Mouse (Mus musculus) adipocyte (in vitro differentiated cells): Measurements from ENCODE around the gene Yipf3.

Experiments
- DNase-seq: peaks from one replicate; pipeline ENCODE4 v3.0.0-alpha.2; 2016; ENCODE audit warnings: low spot score

Yipf3 gene

GRCm38 (mm10) chr17:46247512-46248188 lies at the start of gene Yipf3, which contains the start of gene Polr1c:
Gene Yipf3 (plus strand): TSS chr17:46248080.
Gene Polr1c (minus strand): TSS chr17:46248054.
- peak; percentile 94 for DNase-seq

DNA sequence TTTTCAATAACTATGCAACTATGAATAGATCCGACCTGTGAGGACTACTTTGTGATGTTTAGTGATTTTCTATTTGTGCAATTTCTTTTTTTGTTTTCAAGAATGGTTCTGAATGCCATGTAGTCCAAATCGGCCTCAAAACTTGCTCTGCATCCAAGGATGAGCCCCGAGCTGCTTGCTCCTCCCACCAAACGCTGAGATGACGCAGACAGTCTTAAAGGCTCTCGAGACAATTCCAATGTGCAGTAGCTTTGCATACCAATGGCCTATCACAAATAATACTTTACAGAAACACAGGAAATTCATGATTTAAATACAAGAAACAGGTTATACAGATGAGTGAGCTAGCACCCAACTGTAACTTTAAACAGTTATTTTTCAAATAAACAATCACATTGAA lies 46.7 kb upstream of the Yipf3 start:
- no peak for DNase-seq

DNA sequence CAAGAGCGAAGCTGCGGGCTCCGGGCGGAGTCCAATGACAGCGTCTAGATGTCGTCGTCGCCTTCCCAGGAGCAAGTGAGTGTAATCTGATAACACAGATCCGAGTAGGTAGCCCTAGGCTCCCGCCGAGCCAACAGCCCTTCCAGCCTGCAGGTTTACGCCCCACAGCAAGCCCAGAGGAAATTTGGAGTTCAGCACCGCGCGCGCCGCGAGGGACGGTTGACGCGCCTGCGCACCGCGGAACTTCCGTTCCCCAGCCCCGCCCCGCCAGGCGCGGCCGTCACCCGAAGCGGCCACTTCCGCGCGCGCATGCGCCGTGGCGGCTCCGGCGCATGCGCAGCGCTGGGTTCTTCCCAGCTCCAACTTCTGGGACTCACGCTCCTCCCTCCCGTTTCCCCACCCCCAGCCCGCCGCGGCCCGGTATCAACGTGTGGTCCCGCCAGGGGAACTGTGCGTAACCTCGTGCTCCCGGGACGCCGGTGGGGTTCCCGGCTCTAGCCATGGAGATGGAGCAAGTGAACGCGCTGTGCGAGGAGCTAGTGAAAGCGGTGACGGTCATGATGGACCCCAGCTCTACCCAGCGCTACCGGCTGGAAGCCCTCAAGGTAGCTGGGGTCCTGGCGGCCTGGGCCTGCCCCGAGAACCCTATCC lies 45.3 kb upstream of the Yipf3 start, which contains the start of the genes Polh and Xpo5:
Polh (minus strand) TSS at position 225 of the 651 bp plus-strand sequence.
Xpo5 (plus strand) TSS at position 362 of the 651 bp plus-strand sequence.
- peak; percentile 94 for DNase-seq

DNA sequence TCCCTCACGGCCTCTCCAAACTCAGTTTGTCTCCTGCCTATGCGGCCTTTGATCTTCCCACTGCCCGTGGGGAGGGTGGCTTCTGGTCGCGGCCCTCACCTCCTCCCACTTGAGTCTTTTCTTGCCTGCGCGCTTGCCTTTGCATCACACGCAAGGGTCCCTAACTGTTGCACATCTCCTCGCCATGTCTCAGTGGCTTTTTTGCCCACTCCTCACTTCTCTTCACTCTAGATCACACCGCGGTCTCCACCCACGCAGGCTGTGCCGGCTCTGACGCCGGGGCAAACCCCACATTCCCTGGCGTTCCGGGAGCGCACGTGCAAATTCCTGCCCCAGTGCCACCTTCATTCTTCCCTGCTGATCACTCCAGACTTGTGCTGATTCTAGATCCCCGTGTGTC lies 44.8 kb upstream of the Yipf3 start:
- DNase-seq: no peak

DNA sequence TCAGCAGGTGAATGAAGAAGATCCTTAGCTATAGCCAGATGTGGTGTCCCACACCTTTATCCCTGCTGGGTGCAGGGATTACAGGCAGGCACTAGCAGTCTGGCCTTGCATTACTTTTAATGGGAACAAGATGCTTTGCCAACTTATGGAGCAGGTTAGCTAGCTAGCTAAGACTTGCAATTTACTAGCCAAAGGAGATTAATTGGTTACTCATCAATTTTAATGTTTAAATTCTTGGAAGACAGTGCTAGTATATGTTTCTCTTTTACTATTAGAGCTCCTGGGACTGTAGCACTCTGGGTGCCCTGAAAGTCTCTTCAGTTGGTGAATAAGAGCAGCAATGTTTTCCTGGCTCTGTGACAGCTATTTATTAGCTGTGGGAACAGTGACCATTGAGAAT lies 41.2 kb upstream of the Yipf3 start:
- DNase-seq: no peak

GRCm38 (mm10) chr17:46210550-46210949 lies 37.3 kb upstream of the Yipf3 start:
- no peak for DNase-seq

- no peak for DNase-seq
Observed at GRCm38 (mm10) chr17:46221601-46222000, 26.3 kb upstream of the Yipf3 start.

- DNase-seq: no peak
Observed at GRCm38 (mm10) chr17:46227576-46227975, 20.3 kb upstream of the Yipf3 start.

GRCm38 (mm10) chr17:46236067-46236466 lies 11.8 kb upstream of the Yipf3 start:
- no peak for DNase-seq

DNA sequence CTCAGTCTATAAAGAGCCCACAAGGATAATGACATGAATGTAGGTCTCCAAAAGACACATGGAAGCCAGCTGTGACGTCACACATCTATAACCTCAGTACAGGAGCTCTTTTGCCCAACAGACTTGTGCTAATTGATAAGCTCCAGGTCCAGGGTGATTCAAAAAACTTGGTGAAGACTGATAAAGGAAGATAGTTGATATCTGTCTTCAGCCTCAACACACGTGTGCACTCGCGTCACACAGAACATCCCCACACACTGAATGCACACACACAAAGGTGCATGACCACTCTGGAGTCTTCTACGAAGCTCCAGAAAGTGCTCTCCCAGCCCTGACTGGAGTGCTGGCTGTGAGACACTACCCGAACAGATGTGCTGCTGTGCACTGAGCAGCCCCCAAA lies 10.8 kb upstream of the Yipf3 start:
- DNase-seq: no peak

GRCm38 (mm10) chr17:46237480-46237879 lies 10.4 kb upstream of the Yipf3 start:
- no peak for DNase-seq

DNA sequence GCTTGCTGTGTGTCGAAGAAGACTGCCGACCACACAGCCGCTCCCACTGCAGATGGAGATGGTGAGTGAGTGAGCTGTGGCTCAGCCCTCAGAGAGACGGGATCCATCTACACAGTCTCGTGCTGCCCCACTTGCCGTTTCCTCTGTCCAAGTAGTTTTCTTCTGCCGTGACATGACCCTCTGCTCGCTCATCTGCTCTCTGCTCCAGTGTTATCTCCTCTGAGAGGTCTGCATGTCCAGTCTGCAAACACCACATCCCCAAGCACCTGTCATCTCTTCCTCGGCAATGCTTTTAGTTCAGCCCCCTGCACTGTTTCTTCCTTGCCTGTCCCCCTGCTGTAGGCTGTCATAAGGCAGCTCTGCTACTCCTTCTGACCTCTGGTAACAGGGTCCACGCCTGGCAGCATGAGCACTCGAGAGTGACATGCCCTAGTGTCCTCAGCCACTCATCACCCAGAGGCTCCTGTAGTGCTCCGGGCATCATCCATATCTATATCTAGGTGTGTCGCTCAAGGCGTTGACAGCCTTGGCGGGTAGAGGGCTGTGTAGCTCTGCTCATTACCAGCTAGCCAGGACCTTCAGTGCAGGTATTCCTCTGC lies 8.3 kb upstream of the Yipf3 start:
- no peak for DNase-seq

- no peak for DNase-seq
Observed at GRCm38 (mm10) chr17:46241471-46241870, 6.4 kb upstream of the Yipf3 start.

DNA sequence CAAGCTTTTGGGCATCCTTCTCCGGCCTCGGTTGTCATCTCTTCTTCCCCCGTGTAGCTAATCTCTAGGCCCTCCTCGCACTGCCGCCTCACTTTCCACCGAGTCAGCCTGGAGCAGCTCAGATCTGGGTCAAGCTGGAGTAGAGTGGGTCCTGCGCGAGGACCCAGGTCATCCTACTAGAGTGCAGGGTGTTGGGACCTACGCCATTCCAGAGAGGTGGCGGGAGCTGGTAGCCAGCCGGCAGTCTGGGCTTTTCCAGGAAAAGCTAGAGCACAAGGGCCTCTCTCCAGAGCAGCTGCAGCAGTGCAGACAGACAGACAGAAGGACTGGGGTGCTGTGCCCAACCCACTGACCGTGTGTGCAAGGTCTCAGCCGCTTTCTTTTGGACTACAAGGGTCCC lies 5.6 kb upstream of the Yipf3 start:
- DNase-seq: no peak

DNA sequence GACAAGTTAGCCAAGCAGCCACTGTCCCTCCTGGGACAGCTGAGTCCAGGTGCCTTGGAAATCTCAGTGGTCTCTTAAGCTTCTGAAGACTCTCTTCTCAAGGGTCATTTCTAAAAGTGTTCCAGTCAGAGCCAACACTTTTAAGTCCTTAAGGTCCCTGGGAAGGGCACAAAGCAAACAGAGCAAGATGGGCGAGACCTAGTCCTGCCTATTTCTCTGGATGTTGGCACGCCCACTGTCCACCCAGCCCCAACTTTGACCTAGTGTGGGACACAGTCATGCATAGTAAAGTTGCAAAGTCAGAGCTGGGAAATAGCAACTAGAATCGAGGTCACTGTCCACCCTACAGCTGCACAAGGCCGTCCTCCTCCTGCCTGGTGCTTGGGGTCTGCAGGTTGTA lies 4.9 kb upstream of the Yipf3 start:
- DNase-seq: peak; percentile 81

- DNase-seq: peak; percentile 36
Observed at GRCm38 (mm10) chr17:46243624-46244023, 4.3 kb upstream of the Yipf3 start.

- DNase-seq: peak; percentile 89
Observed at GRCm38 (mm10) chr17:46244579-46244978, 3.3 kb upstream of the Yipf3 start.

DNA sequence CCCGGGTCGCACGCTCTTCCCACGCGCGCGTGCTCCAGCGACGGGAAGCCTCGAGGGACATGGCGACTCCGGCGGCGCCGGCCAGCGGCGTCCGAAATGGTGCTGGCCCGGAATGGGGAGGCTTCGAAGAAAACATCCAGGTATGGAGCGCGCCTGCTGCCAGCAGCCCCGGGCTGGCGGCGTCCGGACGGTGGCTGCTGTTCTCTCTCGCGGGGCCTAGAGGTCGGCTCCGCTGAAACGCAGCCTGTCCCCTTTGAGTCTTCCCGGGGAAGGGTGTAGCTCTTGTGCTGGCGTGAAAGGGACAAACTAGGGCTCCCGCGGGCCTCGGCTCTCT lies 276 bp downstream of the Yipf3 start:
- DNase-seq: no peak

GRCm38 (mm10) chr17:46251174-46251573 lies 3.3 kb downstream of the Yipf3 start:
- no peak for DNase-seq

GRCm38 (mm10) chr17:46252571-46253451 lies 4.9 kb downstream of the Yipf3 start:
- no peak for DNase-seq

DNA sequence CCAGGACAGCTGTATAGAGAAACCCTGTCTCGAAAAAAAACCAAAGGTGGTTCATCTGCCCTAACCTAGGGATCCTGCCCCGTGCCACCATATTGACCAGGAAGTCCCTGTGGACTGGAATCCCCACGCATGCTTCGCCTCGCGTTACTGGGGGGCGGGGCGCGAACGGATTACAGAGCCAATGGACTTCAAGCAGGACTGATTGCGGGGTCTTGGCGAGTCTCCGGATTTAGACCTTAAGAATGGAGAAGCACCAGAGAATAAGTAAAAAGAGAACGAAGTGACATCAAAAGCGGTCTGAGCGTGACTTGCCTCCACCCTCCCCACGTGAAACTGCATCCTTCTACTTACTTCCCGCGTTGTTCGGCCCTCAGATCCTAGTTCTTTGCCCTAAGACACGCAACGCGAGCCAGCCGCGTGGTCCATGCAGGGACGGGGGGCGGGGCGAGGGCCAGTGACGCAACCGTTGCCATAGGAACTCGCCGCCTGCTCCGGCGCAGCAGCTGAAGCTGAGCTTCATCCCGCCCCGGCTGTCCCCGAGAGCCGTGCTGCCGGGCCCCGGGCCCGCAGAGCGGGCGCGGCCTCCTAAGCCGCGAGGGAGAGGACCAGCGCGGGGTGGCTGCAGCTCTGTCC lies 5.7 kb downstream of the Yipf3 start, which contains the start of gene Lrrc73:
Lrrc73 (plus strand) TSS at position 80 of the 633 bp plus-strand sequence.
- DNase-seq: peak; percentile 80

DNA sequence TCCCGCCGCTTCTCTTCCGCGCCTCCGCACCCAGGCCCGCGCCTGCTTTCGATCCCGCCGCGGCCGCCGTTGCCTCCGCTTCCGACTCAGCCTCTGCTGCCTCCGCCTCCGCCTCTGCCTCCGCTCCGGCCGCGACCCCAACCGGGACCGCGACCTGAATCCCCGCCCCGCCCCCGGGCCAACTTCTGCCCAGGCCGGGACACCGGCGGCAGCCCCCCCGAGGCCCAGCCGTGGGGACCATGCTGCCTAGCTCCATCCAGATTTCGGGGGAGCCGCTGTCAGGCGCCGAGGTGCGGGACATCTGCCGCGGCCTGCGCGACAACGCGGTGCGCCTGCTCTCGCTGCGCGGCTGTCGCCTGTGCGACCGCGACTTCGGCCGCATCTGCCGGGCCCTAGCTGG lies 6.2 kb downstream of the Yipf3 start:
- DNase-seq: no peak
